Mouse (Mus musculus) heart, postnatal 0 days (tissue): ENCODE measurements around the gene Insl5.

ENCODE experiments used
- CTCF ChIP-seq: IDR thresholded peaks from 2 replicates; pipeline ENCODE4 v1.5.1; 2016; ENCODE audit warnings: antibody characterized with exemption, control low read depth, low read depth
- EP300 ChIP-seq: IDR thresholded peaks from 2 replicates; pipeline ENCODE4 v1.6.1; 2016; ENCODE audit warnings: antibody characterized with exemption, low read depth

DNA sequence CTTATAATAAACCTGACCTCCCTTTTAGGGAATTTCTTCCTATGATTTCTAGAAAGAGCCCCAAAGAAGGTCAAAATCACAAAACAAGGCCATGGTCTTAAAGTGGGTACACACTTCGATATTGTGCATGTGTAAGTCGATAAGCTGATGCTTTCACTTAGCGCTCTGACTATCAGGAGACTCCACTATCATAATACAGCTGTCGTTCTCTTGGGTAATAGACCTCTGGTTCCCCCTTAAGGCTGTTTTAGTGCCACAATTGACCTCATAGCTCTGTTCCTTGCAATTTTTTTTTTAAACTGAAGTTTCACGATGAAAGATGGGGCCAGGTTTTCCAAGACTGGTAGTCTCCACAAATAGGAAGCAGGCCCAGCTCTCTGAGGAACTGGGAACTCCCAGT lies 47.3 kb downstream of the Insl5 start:
- no peak for TF ChIP-seq EP300
- TF ChIP-seq CTCF = no peak; the same call in 1 of the 2 replicates
